Mouse (Mus musculus): ENCODE results near the gene Stfa2l1. TPM values are rescaled to one million over a fixed set of nuclear protein-coding genes. Genes with fewer than 3 reads are reported as not detected.
"Not testable (repeated sequence)": the region's sequence is repeated elsewhere in the genome, so short reads cannot be mapped to it uniquely, and the experiment has no call there.

Stfa2l1 gene
- not detected in 2 replicates for total RNA-seq (2021)
- long read RNA-seq, experiment 1 = 0 reads
- long read RNA-seq, experiment 2 = 0 reads

DNA sequence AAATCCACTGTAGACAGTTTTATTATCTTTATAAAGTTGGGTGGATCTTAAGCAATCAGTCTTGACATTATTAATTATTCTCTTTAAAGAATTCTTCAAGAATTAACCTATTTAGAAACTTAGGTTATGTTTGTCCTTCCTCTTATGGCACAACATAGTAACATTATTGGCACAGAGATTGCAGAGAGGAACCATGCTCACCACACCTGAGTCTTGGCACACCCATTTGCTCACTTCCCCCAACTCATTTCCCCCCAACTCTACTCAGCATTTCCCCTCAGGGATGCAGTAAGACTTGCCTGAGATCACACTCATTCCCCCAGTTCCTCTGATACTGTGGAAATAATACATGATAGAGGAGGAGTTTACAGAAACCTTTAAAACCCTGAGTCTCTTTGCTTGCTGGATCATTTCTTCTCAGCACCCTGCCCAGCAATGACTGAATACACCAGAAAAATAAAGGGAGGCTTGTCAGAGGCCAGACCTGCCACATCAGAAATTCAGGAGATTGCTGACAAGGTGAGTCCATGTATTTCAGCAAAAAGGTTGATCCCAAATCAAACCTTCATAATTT, at the start of gene Stfa2l1:
Gene Stfa2l1 (plus strand): TSS at position 410 of the 574 bp plus-strand sequence.
- no peak for DNase-seq

DNA sequence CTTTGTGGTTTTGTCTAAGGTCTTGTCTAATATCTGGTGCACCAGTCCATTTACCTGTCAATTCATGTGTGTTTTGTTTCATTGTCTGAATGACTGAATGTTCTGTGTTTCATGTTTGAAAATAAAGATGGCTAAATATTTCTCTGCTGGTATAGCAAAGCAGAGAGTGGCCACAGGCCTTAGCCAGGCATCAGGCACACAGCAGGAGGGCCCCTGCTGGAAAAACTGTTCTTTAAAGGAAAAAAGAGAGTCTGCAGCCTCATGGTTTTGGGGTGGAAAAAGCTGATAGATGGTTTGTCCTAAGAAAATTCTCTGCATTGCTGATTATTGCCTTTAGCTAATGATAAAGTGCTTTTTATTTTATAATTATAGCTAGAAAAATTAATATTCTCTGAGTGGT, 45.1 kb upstream of the Stfa2l1 start:
- not testable (repeated sequence) for DNase-seq

DNA sequence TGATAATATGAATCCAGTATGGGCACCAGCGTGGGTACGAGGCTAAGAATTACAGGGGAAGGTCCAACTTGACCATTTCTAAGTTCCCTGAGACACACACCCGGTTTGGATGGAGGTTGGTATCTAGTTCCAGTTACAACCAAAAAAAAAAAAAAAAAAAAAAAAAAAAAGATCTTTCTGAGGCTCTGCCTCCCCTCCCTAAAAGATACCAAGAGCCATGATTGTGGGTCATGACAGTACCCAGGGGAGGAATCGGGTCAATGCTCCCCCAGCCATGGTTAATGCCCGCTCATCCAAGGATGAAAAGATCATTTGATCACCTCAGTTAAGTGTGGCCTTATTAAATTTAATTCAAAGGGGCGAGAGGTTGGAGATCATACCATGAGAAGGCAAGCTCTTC, 40.9 kb upstream of the Stfa2l1 start:
- DNase-seq = not testable (repeated sequence)

DNA sequence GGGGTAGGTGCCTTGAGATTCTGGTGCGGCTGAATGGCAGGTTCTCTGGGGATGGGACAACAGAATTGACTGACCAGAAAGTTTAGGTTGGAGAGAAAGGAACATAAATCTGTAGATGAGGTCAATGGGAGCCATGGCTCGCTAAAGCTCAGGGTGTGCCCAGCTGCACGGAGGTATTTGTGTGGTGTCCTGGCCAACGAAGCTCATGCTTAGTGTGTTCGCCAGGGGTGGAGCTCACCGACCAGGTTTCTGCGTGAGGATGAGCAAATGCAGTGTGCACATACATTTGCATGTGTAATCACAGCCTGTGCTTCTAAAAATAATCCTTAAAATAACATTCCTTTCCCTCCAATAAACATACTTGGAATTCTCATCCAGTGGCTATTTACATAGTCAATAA, 28.5 kb upstream of the Stfa2l1 start:
- DNase-seq = no peak

DNA sequence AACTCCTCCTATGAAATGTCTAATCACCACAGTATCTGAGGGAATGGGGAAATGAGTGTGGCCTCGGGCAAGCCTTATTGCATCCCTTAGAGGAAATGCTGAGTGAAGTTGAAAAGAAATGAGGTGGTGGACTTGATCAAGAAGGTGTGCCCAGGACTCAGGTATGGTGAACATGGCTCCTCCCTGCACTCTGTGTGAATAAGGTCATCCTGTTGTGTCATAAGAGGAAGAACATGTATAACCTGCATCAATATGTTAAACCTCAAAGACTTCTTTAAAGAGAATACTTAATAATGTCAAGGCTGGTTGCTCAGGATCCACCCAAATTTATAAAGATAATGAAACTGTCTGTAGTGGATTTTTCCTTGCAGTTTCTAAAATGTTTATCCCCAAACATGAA, 25.5 kb upstream of the Stfa2l1 start, which contains the start of gene Csta1:
Gene Csta1 (minus strand): TSS at position 101 of the 400 bp plus-strand sequence.
- no peak for DNase-seq

DNA sequence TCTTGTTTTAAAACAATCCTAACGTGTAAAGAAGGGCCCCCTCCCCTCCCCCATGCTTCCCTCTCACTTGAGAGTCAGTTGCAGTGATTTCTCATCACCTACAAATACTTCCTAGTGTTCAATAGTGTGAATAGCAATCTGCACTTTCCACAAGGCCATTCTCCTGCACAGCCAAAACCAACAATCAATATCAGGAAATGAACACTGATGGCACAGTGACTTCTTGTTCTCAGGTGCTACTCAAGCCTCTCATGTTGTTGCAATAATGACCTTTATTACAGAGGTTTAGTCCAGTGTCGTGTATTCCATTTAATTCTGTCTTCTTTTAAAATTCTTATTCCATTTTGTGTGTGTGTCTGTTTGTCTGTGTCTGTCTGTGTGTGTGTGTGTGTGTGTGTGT, 18.4 kb upstream of the Stfa2l1 start:
- no peak for DNase-seq

DNA sequence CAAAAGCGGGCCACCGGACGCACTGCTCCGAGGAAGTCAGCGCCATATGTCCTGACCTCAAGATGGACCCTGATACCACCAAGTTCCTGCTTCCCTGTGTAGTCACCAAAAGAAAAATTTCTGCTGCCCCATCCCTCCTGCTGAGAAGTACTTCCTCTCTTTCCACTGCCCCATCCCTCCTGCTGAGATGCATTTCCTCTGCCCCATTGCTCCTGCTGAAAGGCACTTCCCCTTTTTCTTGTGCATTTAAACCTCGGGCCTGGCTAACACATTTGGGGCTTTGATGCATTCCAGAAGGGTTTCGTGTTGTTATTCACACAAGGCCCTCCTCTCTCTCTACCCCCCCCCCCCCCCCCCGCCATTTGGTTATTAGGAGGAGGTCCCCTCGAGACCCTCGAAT, 11.2 kb downstream of the Stfa2l1 start:
- DNase-seq = not testable (repeated sequence)

DNA sequence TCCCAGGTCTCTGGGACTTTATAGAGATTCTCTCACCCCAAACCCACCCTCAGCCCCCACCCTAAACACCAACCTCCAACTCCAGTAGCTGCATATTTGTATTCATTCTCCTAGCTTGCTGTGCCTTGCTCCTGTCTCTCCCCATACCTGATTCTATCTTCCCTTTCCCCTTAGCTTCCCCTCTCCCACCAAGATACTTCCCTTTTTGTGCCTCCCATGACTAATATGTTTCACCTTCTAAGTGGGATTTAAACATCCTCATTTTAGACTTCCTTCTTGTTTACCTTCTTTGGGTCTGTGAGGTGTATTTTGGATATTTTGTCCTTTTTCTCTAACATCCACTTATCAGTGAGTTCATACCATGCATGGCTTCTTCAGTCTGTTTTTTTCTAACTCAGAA, 19.5 kb downstream of the Stfa2l1 start:
- no peak for DNase-seq

DNA sequence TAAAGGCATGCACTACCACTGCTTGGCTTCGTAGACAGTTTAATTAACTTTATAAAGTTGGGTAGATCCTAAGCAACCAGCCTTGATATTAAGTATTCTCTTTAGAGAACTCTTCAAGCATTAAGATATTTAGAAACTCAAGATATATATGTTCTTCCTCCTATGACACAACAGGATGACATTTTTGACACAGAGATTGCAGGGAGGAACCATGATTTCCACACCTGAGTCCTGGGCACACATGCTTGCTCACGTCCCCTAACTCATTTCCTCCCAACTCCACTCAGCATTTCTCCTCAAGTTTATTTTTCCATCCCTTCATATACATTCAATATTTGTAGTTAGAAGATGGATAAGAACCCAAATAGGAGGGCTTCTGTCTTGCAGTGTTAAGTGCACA, 23.3 kb downstream of the Stfa2l1 start:
- DNase-seq = no peak

DNA sequence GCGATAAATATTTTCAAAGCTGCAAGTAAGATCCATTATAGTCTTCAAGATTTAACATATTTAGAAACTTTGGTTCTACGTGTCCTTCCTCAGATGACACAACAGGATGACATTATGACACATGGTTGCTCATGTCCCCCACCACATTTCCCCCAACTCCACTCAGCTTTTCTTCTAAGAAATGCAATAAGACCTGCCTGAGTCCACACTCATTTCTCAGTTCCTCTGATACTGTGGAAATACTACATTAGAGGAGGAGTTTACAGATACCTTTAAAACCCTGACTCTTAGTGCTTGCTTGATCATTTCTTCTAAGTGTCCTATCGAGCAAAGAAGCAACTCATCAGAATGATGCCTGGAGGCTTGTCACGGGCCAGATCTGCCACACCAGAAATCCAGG, 27.3 kb downstream of the Stfa2l1 start, which contains the start of gene Gm5483:
Gene Gm5483 (plus strand): TSS at position 301 of the 400 bp plus-strand sequence.
- not testable (repeated sequence) for DNase-seq

DNA sequence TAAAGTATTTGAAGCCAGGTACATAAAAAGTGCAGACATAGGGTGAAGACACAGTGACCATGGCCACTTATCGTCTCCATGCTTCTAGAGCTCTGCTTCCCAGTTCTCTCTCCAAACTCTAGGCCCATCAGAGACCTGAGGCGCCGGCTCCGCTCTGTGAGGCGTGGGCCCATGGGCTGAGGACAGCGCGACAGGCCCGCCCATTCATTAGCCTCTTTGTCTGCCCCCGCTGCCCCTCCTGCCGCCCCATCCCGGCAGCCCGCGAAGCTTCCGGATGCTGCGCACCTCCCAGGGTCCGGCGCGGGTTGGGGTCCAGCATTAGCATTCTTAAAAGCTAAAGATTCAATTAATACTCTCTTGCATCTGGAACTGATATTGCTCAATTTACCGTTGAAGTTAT, 42.6 kb downstream of the Stfa2l1 start:
- no peak for DNase-seq

DNA sequence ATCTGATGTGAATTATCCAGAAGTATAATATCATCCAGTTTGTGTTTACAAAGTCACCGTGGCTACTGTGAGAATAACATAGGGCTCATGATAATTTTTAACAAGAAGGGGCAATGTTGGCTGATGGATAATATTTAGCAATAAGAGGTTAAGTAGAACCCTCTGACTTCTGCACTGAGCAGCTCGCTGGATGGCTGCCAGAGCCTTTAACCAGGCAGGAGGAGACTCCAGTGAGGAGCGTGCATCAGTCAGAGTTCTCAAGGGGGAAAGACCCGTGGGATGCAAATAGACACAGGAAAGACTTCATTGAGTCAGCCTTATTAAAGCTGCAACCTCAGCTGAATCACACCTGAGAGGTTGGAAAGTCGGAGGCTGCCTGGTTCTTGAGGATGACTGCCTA, 47.2 kb downstream of the Stfa2l1 start:
- no peak for DNase-seq

DNA sequence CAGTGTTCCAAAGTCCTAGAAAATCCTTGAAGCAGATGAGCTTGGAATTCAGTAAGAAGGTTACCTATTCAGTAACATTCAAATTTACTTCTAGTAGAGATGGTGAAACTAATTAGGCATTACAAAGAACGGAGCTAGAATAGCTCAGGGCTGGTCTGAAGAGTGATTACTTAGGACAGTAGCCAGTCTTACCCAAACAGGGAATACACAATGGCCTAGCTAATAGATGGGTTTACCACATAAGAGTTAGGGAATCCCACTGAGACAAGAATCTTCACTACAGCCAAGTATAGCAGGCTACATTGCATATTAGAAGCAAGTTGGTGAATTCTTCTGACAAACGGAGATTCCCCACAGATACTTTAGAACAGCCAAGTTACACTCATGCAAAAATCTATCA, 49.1 kb downstream of the Stfa2l1 start:
- DNase-seq = not testable (repeated sequence)

DNA sequence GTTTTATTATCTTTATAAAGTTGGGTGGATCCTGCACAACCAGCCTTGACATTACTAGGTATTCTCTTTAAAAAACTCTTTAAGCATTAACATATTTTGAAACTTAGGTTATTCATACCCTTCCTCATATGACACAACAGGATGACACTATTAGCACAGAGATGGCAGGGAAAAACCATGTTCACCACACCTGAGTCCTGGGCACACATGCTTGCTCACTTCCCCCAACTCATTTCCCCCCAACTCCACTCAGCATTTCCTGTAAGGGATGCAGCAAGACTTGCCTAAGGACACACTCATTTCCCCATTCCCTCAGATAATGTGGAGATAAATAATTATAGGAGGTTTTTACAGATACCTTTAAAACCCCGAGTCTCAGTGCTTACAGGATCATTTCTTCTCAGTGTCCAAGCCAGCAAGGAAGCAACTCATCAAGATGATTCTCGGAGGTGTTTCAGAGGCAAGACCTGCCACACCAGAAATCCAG, 53.4 kb downstream of the Stfa2l1 start, which contains the start of gene Gm5416:
Gene Gm5416 (plus strand): TSS at position 437 of the 487 bp plus-strand sequence.
- no peak for DNase-seq

Other genes with a start within 250 kb of the Stfa2l1 start
- gene Parp9, start 218.3 kb upstream of the Stfa2l1 start, total RNA-seq (2021) = 13.8 and 16.1 TPM in 2 replicates
- gene Dtx3l, start 217.7 kb upstream of the Stfa2l1 start, total RNA-seq (2021) = 9.4 and 11.7 TPM in 2 replicates
- 62.9 and 69.5 TPM in 2 replicates for gene Kpna1, start 178.1 kb upstream of the Stfa2l1 start, total RNA-seq (2021)
- gene Wdr5b, start 115.6 kb upstream of the Stfa2l1 start, total RNA-seq (2021) = 3.6 and 5.1 TPM in 2 replicates
- gene Fam162a, start 85.2 kb upstream of the Stfa2l1 start, total RNA-seq (2021) = 206 and 210 TPM in 2 replicates
- 50.9 and 54.6 TPM in 2 replicates for gene Ccdc58, start 85.1 kb upstream of the Stfa2l1 start, total RNA-seq (2021)
- gene Csta1, start 25.6 kb upstream of the Stfa2l1 start, total RNA-seq (2021) = not detected in 2 replicates
- 1.0 TPM in 1 of 2 replicates, not detected in the other for gene Gm5483, start 27.4 kb downstream of the Stfa2l1 start, total RNA-seq (2021)
- gene Gm5416, start 53.6 kb downstream of the Stfa2l1 start, total RNA-seq (2021) = not detected in 2 replicates
- gene 2010005H15Rik, start 64.7 kb downstream of the Stfa2l1 start, total RNA-seq (2021) = not detected in 2 replicates
- not detected in 2 replicates for gene Stfa1, start 120.1 kb downstream of the Stfa2l1 start, total RNA-seq (2021)
- gene BC117090, start 177.5 kb downstream of the Stfa2l1 start, total RNA-seq (2021) = not detected in 2 replicates
- gene BC100530, start 210.9 kb downstream of the Stfa2l1 start, total RNA-seq (2021) = 1.5 TPM in 1 of 2 replicates, not detected in the other

Measured in adrenal gland, postnatal 14 days (tissue).